Mouse (Mus musculus): ENCODE data around the gene Wfikkn1. TPM values are rescaled to one million over a fixed set of nuclear protein-coding genes. Genes with fewer than 3 reads are reported as not detected.

Gene Wfikkn1
- polyA plus RNA-seq (2012; rRNA removed): 0.49 and 0.51 TPM in 2 replicates

GRCm38 (mm10) chr17:25880196-25880910, at the start of gene Wfikkn1:
Wfikkn1 (minus strand) TSS chr17:25880858.

DNA sequence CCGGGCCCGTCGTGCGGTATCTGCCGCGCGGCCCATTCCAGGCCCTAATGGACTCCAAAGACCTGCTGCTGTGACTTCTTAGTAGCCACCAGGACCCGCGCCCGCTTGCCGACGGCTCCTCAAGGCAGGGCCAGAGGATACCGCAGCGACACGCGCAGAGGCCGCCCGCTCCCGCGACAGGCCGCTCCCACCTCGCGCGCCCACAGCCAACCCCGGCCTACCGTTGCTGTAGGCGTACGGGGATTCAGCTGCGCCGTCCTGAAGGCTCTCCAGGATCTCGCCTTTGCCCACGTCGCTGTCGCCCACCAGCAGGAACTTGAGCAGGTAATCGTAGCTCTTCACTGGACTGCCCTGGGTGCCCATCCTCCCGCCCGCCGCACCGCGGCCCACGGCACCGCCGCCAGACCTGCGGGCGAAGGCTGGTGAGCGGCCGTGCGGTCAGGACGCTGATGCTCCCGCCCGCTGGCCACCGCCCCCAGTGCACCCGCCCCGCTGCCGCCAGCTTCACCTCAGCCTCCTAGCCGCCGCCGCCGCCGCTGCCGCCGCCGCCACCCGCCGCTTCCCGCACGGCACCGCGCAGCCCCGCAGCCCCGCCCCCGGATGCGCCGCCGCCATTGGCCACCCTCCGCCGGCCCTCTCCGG, 38.6 kb upstream of the Wfikkn1 start, which contains the start of gene Rab40c:
Gene Rab40c (minus strand): TSS at position 584 of the 642 bp plus-strand sequence.

DNA sequence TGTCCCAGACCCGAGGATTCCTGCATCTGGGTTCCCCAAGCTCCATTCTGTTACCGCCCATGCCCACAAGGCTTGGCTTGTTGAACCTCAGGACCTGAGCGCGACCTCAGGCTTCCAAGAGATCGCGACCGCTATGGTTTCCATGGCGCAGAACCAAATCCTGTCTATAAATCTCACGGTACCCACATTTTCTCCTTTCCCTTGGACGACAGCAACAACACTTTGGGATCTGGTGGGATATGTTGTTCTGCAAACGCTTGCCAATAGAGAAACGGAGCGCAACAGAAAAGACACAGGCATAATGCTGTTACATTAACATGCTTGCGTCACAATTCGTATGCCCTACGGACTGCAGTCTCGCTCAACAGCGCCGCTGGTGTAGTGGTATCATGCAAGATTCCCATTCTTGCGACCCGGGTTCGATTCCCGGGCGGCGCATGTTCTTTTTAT, 5.9 kb downstream of the Wfikkn1 start, which contains the start of gene Mettl26:
Gene Mettl26 (plus strand): TSS at position 354 of the 450 bp plus-strand sequence.

GRCm38 (mm10) chr17:25868601-25869191, 12.0 kb downstream of the Wfikkn1 start, which contains the start of gene Mcrip2:
Mcrip2 (minus strand) TSS chr17:25868764.

GRCm38 (mm10) chr17:25860832-25861703, 19.6 kb downstream of the Wfikkn1 start, which contains the start of gene Wdr90:
Wdr90 (minus strand) TSS chr17:25861501.

DNA sequence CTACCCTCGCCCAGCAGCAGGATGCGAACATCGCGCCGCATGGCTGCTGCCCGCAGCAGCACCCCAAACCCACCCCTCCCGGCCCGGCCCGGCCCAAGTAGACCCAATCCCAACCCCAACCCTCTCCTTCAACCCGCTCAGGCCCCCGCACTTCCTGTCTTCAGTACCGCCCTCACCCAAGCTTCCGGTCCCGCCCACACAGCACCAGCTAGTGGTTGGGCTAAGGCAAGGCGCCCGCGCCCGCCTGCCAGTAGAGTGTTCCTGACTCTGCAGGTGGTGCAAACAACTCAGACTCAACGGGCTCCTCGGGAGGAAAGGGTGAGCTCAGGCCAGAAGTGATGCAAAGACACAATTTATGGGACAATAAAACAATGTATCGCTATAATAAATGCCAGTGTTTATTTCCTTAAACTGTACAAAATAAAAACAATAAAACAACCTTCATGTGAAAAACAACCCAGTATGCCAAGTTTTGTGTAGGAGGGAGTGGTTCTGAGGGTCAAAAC, 36.2 kb downstream of the Wfikkn1 start, which contains the start of gene Rhot2:
Gene Rhot2 (minus strand): TSS at position 456 of the 506 bp plus-strand sequence.

GRCm38 (mm10) chr17:25841117-25841880, 39.4 kb downstream of the Wfikkn1 start, which contains the start of gene Gm20683:
Gm20683 (minus strand) TSS chr17:25841763.

GRCm38 (mm10) chr17:25837076-25837410, 43.6 kb downstream of the Wfikkn1 start, which contains the start of gene Rhbdl1:
Rhbdl1 (minus strand) TSS chr17:25837295.

GRCm38 (mm10) chr17:25833291-25833663, 47.4 kb downstream of the Wfikkn1 start, which contains the start of gene Stub1:
Stub1 (minus strand) TSS chr17:25833404.

DNA sequence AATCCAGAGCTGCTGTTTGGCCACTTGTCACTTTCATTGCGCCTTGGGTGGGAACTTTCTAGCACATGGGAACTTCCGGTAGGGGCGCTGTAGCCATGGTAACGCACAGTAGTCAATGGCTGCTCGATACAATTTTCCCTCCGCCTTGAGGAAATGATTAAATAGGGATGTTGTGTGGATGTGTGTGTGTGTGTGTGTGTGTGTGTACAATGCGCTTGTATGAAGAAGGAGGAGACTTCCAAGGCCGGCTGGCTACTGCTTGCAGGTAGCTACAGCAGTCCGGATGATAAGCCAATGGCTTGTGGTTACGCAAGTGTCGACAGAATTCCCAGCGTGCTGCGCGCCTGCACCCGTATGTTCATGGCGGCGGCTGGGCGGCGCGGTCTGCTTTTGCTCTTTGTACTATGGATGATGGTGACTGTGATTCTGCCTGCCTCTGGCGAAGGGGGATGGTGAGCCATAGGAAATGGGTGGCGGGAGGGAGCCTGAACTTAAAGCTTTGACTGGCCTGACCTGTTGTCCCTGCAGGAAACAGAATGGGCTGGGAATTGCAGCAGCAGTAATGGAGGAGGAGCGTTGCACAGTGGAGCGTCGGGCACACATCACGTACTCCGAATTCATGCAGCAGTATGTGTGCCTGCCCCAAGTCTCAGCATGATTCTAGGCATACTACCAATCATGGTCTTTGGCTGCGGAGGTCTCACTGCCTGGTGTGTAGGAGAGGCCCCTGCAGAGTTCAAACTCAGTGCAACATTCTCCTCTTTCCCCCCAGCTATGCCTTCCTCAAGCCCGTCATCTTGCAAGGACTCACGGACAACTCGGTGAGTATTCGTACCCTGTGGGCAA, 51.7 kb downstream of the Wfikkn1 start, which contains the start of gene Jmjd8:
Gene Jmjd8 (plus strand): TSS at position 156 of the 846 bp plus-strand sequence.

Other genes starting within 250 kb of the Wfikkn1 start
- gene Gng13, start 163.7 kb downstream of the Wfikkn1 start, polyA plus RNA-seq (2012; rRNA removed): 0.07 and 0.24 TPM in 2 replicates
- 17.4 and 17.9 TPM in 2 replicates for gene Chtf18, start 153.4 kb downstream of the Wfikkn1 start, polyA plus RNA-seq (2012; rRNA removed)
- 7.9 and 9.7 TPM in 2 replicates for gene Rpusd1, start 153.2 kb downstream of the Wfikkn1 start, polyA plus RNA-seq (2012; rRNA removed)
- 0.01 TPM in 1 of 2 replicates, not detected in the other for gene Mslnl, start 144.8 kb downstream of the Wfikkn1 start, polyA plus RNA-seq (2012; rRNA removed)
- gene Msln, start 126.5 kb downstream of the Wfikkn1 start, polyA plus RNA-seq (2012; rRNA removed): 0.67 and 1.3 TPM in 2 replicates
- gene Narfl, start 107.1 kb downstream of the Wfikkn1 start, polyA plus RNA-seq (2012; rRNA removed): 8.8 and 10.3 TPM in 2 replicates
- gene Haghl, start 95.2 kb downstream of the Wfikkn1 start, polyA plus RNA-seq (2012; rRNA removed): 6.6 and 6.9 TPM in 2 replicates
- 0.02 TPM in 2 replicates for gene Ccdc78, start 94.3 kb downstream of the Wfikkn1 start, polyA plus RNA-seq (2012; rRNA removed)
- 45.1 and 48.5 TPM in 2 replicates for gene Fam173a, start 88.0 kb downstream of the Wfikkn1 start, polyA plus RNA-seq (2012; rRNA removed)
- gene AC134908.4, start 85.2 kb downstream of the Wfikkn1 start, polyA plus RNA-seq (2012; rRNA removed): 0.27 TPM in 1 of 2 replicates, not detected in the other
- gene Metrn, start 83.7 kb downstream of the Wfikkn1 start, polyA plus RNA-seq (2012; rRNA removed): 17.5 and 18.6 TPM in 2 replicates
- gene Fbxl16, start 71.8 kb downstream of the Wfikkn1 start, polyA plus RNA-seq (2012; rRNA removed): 0.05 and 0.07 TPM in 2 replicates
- gene Wdr24, start 57.2 kb downstream of the Wfikkn1 start, polyA plus RNA-seq (2012; rRNA removed): 12.5 and 14.2 TPM in 2 replicates
- gene Jmjd8, start 52.0 kb downstream of the Wfikkn1 start, polyA plus RNA-seq (2012; rRNA removed): 14.5 and 16.3 TPM in 2 replicates
- gene Stub1, start 47.5 kb downstream of the Wfikkn1 start, polyA plus RNA-seq (2012; rRNA removed): 80.4 and 87.9 TPM in 2 replicates
- gene Rhbdl1, start 43.6 kb downstream of the Wfikkn1 start, polyA plus RNA-seq (2012; rRNA removed): 1.1 and 1.3 TPM in 2 replicates
- 2.3 and 3.3 TPM in 2 replicates for gene Gm20683, start 39.1 kb downstream of the Wfikkn1 start, polyA plus RNA-seq (2012; rRNA removed)
- 30.0 and 33.7 TPM in 2 replicates for gene Rhot2, start 36.0 kb downstream of the Wfikkn1 start, polyA plus RNA-seq (2012; rRNA removed)
- 15.6 and 18.5 TPM in 2 replicates for gene Wdr90, start 19.4 kb downstream of the Wfikkn1 start, polyA plus RNA-seq (2012; rRNA removed)
- 18.4 and 20.6 TPM in 2 replicates for gene Mcrip2, start 12.1 kb downstream of the Wfikkn1 start, polyA plus RNA-seq (2012; rRNA removed)
- gene Mettl26, start 5.8 kb downstream of the Wfikkn1 start, polyA plus RNA-seq (2012; rRNA removed): 41.0 and 42.6 TPM in 2 replicates
- 5.4 and 6.5 TPM in 2 replicates for gene Rab40c, start 38.9 kb upstream of the Wfikkn1 start, polyA plus RNA-seq (2012; rRNA removed)
- 226 and 261 TPM in 2 replicates for gene Pigq, start 64.1 kb upstream of the Wfikkn1 start, polyA plus RNA-seq (2012; rRNA removed)
- 7.0 and 10.4 TPM in 2 replicates for gene Nhlrc4, start 64.1 kb upstream of the Wfikkn1 start, polyA plus RNA-seq (2012; rRNA removed)
- gene A930017K11Rik, start 71.7 kb upstream of the Wfikkn1 start, polyA plus RNA-seq (2012; rRNA removed): 0.14 and 0.16 TPM in 2 replicates
- gene Capn15, start 104.9 kb upstream of the Wfikkn1 start, polyA plus RNA-seq (2012; rRNA removed): 6.4 and 7.9 TPM in 2 replicates
- 2.2 and 2.3 TPM in 2 replicates for gene Rab11fip3, start 188.7 kb upstream of the Wfikkn1 start, polyA plus RNA-seq (2012; rRNA removed)
- 6.4 and 7.8 TPM in 2 replicates for gene Decr2, start 209.5 kb upstream of the Wfikkn1 start, polyA plus RNA-seq (2012; rRNA removed)
- 48.3 and 52.3 TPM in 2 replicates for gene Nme4, start 214.7 kb upstream of the Wfikkn1 start, polyA plus RNA-seq (2012; rRNA removed)
- 2.7 and 2.9 TPM in 2 replicates for gene Tmem8, start 232.4 kb upstream of the Wfikkn1 start, polyA plus RNA-seq (2012; rRNA removed)
- gene Mrpl28, start 242.6 kb upstream of the Wfikkn1 start, polyA plus RNA-seq (2012; rRNA removed): 50.9 and 59.1 TPM in 2 replicates